Mouse (Mus musculus): ENCODE measurements around the gene Tmco5b.

- TF ChIP-seq CTCF (IDR thresholded peaks at IDR 0.05; ENCODE audit: low read depth, low read length) (no peak), POLR2A (IDR thresholded peaks at IDR 0.05; ENCODE audit: insufficient read depth, low read length) (no peak)
These were observed 48.5 kb upstream of the Tmco5b start for GRCm38 (mm10) chr2:113236993-113237392.

Data from ES-Bruce4 (cell line).